Mouse (Mus musculus) megakaryocyte, embryonic 14.5 days (primary cell): Measurements from ENCODE around the gene Pex26. TPM values are rescaled to one million over a fixed set of nuclear protein-coding genes. Genes with fewer than 3 reads are reported as not detected.

Source experiments
- H3K27me3 ChIP-seq: replicated peaks from 2 replicates; pipeline ENCODE3; 2012; ENCODE audit warnings: inconsistent platforms
- H3K36me3 ChIP-seq: replicated peaks from 2 replicates; pipeline ENCODE3; 2012; ENCODE audit warnings: low read length, inconsistent platforms, mixed read lengths
- H3K4me1 ChIP-seq: 2 replicates; pipeline ENCODE4 v1.6.1; 2012; ENCODE audit warnings: inconsistent platforms
- H3K4me3 ChIP-seq: replicated peaks from 2 replicates; pipeline ENCODE3; 2012; ENCODE audit warnings: moderate library complexity, mild to moderate bottlenecking, inconsistent platforms
- H3K9me3 ChIP-seq: 2 replicates; pipeline ENCODE4 v1.6.1; 2012; ENCODE audit warnings: inconsistent platforms
- FLI1 ChIP-seq: IDR thresholded peaks from 2 replicates; pipeline ENCODE4 v1.6.1; 2012; ENCODE audit warnings: low read length, inconsistent platforms, mixed read lengths
- GATA1 ChIP-seq: IDR thresholded peaks from 3 replicates; pipeline ENCODE4 v1.6.1; 2012; ENCODE audit warnings: mixed read lengths, low read length, inconsistent platforms, borderline replicate concordance
- polyA plus RNA-seq: library from polyadenylated mRNA; stranded (reverse); fragments of >175 nt; gene quantifications from 2 replicates; pipeline ENCODE4 v1.2.3, GENCODE M21; 2012; ENCODE audit warnings: low replicate concordance; ENCODE audit not compliant: insufficient read depth

Gene Pex26
- polyA plus RNA-seq, 1 experiment = 3.6 TPM

DNA sequence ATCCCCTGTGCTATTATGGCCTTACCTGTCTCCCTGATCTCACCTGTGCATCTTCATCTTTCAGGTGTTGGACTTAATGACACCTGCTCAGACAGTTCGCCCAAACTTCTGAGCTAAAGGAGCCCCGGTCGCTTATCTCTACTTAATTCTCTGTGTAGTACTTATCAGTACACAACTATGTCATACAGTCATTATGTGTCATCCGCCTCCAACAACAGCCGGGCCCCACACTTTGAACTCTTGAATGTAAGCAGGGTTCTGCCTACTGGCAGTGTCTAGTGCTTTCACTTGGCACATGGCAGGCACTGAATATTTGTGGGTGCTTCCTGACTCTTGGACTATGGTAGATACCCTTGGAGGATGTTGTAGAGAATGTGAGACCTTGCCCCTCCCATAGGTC is 23.9 kb upstream of the Pex26 start:
- peaks cover 6% of the 10 kb centered on the region for H3K4me1 ChIP-seq
- TF ChIP-seq FLI1 (no peak), GATA1 (no peak)
- no peak overlapping the region for H3K4me3 ChIP-seq
- H3K36me3 ChIP-seq = no peaks in the 10 kb centered on the region
- H3K9me3 ChIP-seq = no peaks in the 10 kb centered on the region
- H3K27me3 ChIP-seq = peaks cover 80% of the 10 kb centered on the region

DNA sequence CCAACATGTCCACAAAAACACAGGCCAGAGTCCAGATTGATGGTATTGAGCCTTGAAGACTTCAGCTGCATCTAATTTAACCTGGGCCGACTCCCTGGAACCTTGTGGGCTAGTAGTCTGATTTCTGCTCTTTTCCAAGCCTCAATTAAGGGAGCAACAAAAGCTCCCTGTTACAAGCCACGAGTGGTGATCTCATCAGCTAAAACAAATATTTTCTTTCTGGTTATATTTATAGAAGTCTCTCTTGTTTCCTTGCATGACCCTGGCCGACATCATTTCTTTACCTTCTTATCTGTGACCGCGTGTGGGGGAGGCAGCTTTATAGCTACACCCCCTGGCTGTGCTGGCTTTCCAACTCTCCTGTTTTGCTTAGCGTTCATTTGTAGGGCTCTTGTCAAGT is 23.3 kb upstream of the Pex26 start:
- TF ChIP-seq GATA1 (no peak), FLI1 (no peak)
- Histone ChIP-seq H3K36me3 (no peaks in the 10 kb centered on the region), H3K4me3 (no peak overlapping the region), H3K9me3 (no peaks in the 10 kb centered on the region), H3K27me3 (peaks cover 80% of the 10 kb centered on the region), H3K4me1 (peaks cover 6% of the 10 kb centered on the region)

GRCm38 (mm10) chr6:121162616-121163015 is 20.9 kb upstream of the Pex26 start:
- no peaks in the 10 kb centered on the region for H3K36me3 ChIP-seq
- no peak overlapping the region for H3K4me3 ChIP-seq
- TF ChIP-seq GATA1 = no peak
- TF ChIP-seq FLI1 = no peak
- H3K9me3 ChIP-seq = peaks cover 6% of the 10 kb centered on the region
- H3K4me1 ChIP-seq = peaks cover 6% of the 10 kb centered on the region
- H3K27me3 ChIP-seq = peaks cover 81% of the 10 kb centered on the region

DNA sequence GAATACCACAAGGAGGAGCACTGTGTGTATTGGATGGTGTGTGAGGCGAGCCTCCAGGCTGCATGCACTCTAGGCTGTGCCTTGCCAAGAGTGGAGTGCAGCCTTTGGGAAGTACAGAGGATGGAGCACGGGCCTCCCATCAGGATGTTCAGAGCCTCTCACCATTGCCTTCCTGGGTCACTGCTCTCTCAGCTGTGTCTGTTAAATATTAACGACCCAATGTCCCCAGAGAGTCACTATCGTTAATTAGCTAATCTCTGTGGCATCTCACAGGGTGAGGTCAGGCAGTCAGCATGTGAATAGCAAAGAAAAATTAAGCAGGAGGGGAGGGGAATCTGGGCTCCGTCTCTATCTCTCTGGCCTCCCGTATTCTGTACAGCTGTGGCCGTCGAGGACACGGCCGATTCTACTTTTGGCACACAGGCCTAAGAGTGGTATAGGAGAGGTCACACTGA is 17.3 kb upstream of the Pex26 start:
- H3K4me3 ChIP-seq = no peak overlapping the region
- TF ChIP-seq GATA1 = no peak
- TF ChIP-seq FLI1 = no peak
- peaks cover 6% of the 10 kb centered on the region for H3K4me1 ChIP-seq
- H3K27me3 ChIP-seq = peaks cover 81% of the 10 kb centered on the region
- H3K36me3 ChIP-seq = no peaks in the 10 kb centered on the region
- peaks cover 19% of the 10 kb centered on the region for H3K9me3 ChIP-seq

- H3K36me3 ChIP-seq = no peaks in the 10 kb centered on the region
Measured at GRCm38 (mm10) chr6:121167381-121167975, 16.0 kb upstream of the Pex26 start.

DNA sequence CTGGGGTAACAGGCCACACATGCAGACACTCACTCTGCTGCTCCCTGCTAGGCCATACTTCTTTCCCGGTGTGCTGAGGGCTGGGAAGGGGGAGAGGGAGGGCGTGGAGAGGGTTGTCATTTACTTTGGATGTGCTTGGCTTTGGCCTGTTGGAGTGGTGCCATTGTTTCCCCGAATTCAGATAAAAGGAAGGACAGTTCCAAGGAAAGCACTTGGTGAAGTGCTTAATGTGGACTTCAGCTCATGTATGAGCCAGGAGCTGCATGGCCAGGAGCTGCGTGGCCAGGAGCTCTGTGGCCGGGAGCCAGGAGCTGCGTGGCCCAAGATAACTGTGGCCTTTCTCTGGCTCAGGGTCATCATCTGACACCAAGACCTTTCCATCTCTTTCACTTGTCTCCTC is 12.4 kb upstream of the Pex26 start:
- TF ChIP-seq FLI1 (no peak), GATA1 (no peak)
- Histone ChIP-seq H3K27me3 (peaks cover 94% of the 10 kb centered on the region), H3K4me3 (no peak overlapping the region), H3K4me1 (peaks cover 8% of the 10 kb centered on the region), H3K36me3 (no peaks in the 10 kb centered on the region), H3K9me3 (peaks cover 19% of the 10 kb centered on the region)

More at GRCm38 (mm10) chr6:121167381-121167975, 16.0 kb upstream of the Pex26 start:
- no peak overlapping the region for H3K4me3 ChIP-seq
- peaks cover 81% of the 10 kb centered on the region for H3K27me3 ChIP-seq
- TF ChIP-seq FLI1 (no peak), GATA1 (no peak)
- peaks cover 19% of the 10 kb centered on the region for H3K9me3 ChIP-seq
- H3K4me1 ChIP-seq = no peaks in the 10 kb centered on the region; the same call in 1 of the 2 replicates

GRCm38 (mm10) chr6:121173471-121173870 is 10.0 kb upstream of the Pex26 start:
- peaks cover 12% of the 10 kb centered on the region for H3K4me1 ChIP-seq
- H3K9me3 ChIP-seq = peaks cover 12% of the 10 kb centered on the region
- TF ChIP-seq FLI1 = no peak
- TF ChIP-seq GATA1 = no peak
- peaks cover 96% of the 10 kb centered on the region for H3K27me3 ChIP-seq
- no peaks in the 10 kb centered on the region for H3K36me3 ChIP-seq
- H3K4me3 ChIP-seq = no peak overlapping the region

GRCm38 (mm10) chr6:121174761-121175160 is 8.7 kb upstream of the Pex26 start:
- H3K4me1 ChIP-seq = peaks cover 19% of the 10 kb centered on the region
- peaks cover 89% of the 10 kb centered on the region for H3K27me3 ChIP-seq
- H3K4me3 ChIP-seq = no peak overlapping the region
- peaks cover 6% of the 10 kb centered on the region for H3K9me3 ChIP-seq
- H3K36me3 ChIP-seq = no peaks in the 10 kb centered on the region
- TF ChIP-seq GATA1 (no peak), FLI1 (no peak)

GRCm38 (mm10) chr6:121176011-121176730 is 7.3 kb upstream of the Pex26 start:
- Histone ChIP-seq H3K27me3 (peaks cover 82% of the 10 kb centered on the region), H3K4me3 (no peak overlapping the region), H3K9me3 (no peaks in the 10 kb centered on the region), H3K36me3 (no peaks in the 10 kb centered on the region), H3K4me1 (peaks cover 19% of the 10 kb centered on the region)
- TF ChIP-seq FLI1 (no peak), GATA1 (no peak)

GRCm38 (mm10) chr6:121176731-121177098 is 6.8 kb upstream of the Pex26 start:
- peaks cover 77% of the 10 kb centered on the region for H3K27me3 ChIP-seq
- no peaks in the 10 kb centered on the region for H3K36me3 ChIP-seq
- no peak for TF ChIP-seq FLI1
- H3K4me1 ChIP-seq = peaks cover 19% of the 10 kb centered on the region
- H3K9me3 ChIP-seq = no peaks in the 10 kb centered on the region
- H3K4me3 ChIP-seq = no peak overlapping the region
